Mouse (Mus musculus) intestine, embryonic 14.5 days (tissue): Measurements from ENCODE around the gene Csta1. TPM values are rescaled to one million over a fixed set of nuclear protein-coding genes. Genes with fewer than 3 reads are reported as not detected.
"Not testable (repeated sequence)": the region's sequence is repeated elsewhere in the genome, so short reads cannot be mapped to it uniquely, and the experiment has no call there.

Experiments used
- ATAC-seq: fragments of 200-750 bp; cut with Nextera tagmentation; replicated peaks from 2 replicates; pipeline ENCODE4 v1.8.0; 2017; ENCODE audit warnings: low read depth, moderate number of reproducible peaks, moderate TSS enrichment, moderate library complexity; ENCODE audit not compliant: low FRiP score, low TSS enrichment
- DNase-seq: peaks from one replicate; pipeline ENCODE4 v3.0.0-alpha.2; 2018; ENCODE audit warnings: low spot score
- H3K27ac ChIP-seq: fragments of 300-500 bp; sonication (generic); 2 replicates; pipeline ENCODE4 v1.5.1; 2014; ENCODE audit warnings: low read depth, mild to moderate bottlenecking, control low read depth
- H3K27me3 ChIP-seq: fragments of 300-500 bp; sonication (generic); replicated peaks from 2 replicates; pipeline ENCODE4 v1.6.1; 2014; ENCODE audit warnings: low read length, control low read depth; ENCODE audit not compliant: control insufficient read depth, insufficient read depth
- H3K36me3 ChIP-seq: fragments of 300-500 bp; sonication (generic); 2 replicates; pipeline ENCODE4 v1.6.1; 2014; ENCODE audit warnings: low read length, control low read depth; ENCODE audit not compliant: control insufficient read depth, insufficient read depth
- H3K4me1 ChIP-seq: fragments of 300-500 bp; sonication (generic); replicated peaks from 2 replicates; pipeline ENCODE4 v1.6.1; 2014; ENCODE audit warnings: low read length, control low read depth, mixed read lengths; ENCODE audit not compliant: control insufficient read depth, insufficient read depth
- H3K4me2 ChIP-seq: fragments of 300-500 bp; sonication (generic); 2 replicates; pipeline ENCODE4 v1.6.1; 2014; ENCODE audit warnings: low read length
- H3K4me3 ChIP-seq: fragments of 300-500 bp; sonication (generic); 2 replicates; pipeline ENCODE4 v1.5.1; 2014; ENCODE audit warnings: low read depth, low read length, control low read depth, mixed read lengths
- H3K9ac ChIP-seq: fragments of 300-500 bp; sonication (generic); 2 replicates; pipeline ENCODE4 v1.6.1; 2014; ENCODE audit warnings: mild to moderate bottlenecking, low read length
- H3K9me3 ChIP-seq: fragments of 300-500 bp; sonication (generic); 2 replicates; pipeline ENCODE4 v1.6.1; 2016; ENCODE audit warnings: low read length, control low read depth; ENCODE audit not compliant: control insufficient read depth
- WGBS: fragments of 180-500 bp; shearing (Covaris S2); extraction: QIAGEN DNeasy Blood & Tissue Kit; methylation state at CpG from one replicate; pipeline ENCODE4 v1.1.7; 2014; 5-methylcytosine and 5-hydroxymethylcytosine counted together
- polyA plus RNA-seq: library from polyadenylated mRNA; unstranded; fragments of >200 nt; fragmentation: Nextera tagmentation; extraction: Ambion mirVana; gene quantifications from 2 replicates; pipeline ENCODE4 v1.2.1, GENCODE M21; 2014

Csta1 gene
- 0.05 TPM in 1 of 2 replicates, not detected in the other for polyA plus RNA-seq

DNA sequence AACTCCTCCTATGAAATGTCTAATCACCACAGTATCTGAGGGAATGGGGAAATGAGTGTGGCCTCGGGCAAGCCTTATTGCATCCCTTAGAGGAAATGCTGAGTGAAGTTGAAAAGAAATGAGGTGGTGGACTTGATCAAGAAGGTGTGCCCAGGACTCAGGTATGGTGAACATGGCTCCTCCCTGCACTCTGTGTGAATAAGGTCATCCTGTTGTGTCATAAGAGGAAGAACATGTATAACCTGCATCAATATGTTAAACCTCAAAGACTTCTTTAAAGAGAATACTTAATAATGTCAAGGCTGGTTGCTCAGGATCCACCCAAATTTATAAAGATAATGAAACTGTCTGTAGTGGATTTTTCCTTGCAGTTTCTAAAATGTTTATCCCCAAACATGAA, at the start of gene Csta1:
Csta1 (minus strand) TSS at position 101 of the 400 bp plus-strand sequence.
- Histone ChIP-seq H3K4me2 (no peak within 1 kb of the TSS), H3K4me3 (no peak within 1 kb of the TSS), H3K27me3 (no peaks in the 10 kb centered on the region), H3K4me1 (no peaks in the 10 kb centered on the region), H3K27ac (no peak within 1 kb of the TSS), H3K9ac (no peak within 1 kb of the TSS), H3K36me3 (no peaks in the 10 kb centered on the region), H3K9me3 (no peaks in the 10 kb centered on the region)
- no peak for DNase-seq
- ATAC-seq = no peak
- WGBS = 63% methylated on average over 1 of the region's 1 CpGs

DNA sequence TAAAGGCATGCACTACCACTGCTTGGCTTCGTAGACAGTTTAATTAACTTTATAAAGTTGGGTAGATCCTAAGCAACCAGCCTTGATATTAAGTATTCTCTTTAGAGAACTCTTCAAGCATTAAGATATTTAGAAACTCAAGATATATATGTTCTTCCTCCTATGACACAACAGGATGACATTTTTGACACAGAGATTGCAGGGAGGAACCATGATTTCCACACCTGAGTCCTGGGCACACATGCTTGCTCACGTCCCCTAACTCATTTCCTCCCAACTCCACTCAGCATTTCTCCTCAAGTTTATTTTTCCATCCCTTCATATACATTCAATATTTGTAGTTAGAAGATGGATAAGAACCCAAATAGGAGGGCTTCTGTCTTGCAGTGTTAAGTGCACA, 48.9 kb upstream of the Csta1 start:
- ATAC-seq = no peak

DNA sequence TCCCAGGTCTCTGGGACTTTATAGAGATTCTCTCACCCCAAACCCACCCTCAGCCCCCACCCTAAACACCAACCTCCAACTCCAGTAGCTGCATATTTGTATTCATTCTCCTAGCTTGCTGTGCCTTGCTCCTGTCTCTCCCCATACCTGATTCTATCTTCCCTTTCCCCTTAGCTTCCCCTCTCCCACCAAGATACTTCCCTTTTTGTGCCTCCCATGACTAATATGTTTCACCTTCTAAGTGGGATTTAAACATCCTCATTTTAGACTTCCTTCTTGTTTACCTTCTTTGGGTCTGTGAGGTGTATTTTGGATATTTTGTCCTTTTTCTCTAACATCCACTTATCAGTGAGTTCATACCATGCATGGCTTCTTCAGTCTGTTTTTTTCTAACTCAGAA, 45.1 kb upstream of the Csta1 start:
- DNase-seq = no peak
- ATAC-seq = no peak
- H3K4me1 ChIP-seq = no peaks in the 10 kb centered on the region
- no peaks in the 10 kb centered on the region for H3K27me3 ChIP-seq
- H3K27ac ChIP-seq = no peak overlapping the region
- H3K4me3 ChIP-seq = no peak overlapping the region
- no peaks in the 10 kb centered on the region for H3K36me3 ChIP-seq
- no peak overlapping the region for H3K9ac ChIP-seq
- H3K4me2 ChIP-seq = no peak overlapping the region
- H3K9me3 ChIP-seq = no peaks in the 10 kb centered on the region

More for the DNA sequence above, 48.9 kb upstream of the Csta1 start:
- Histone ChIP-seq H3K27me3 (no peaks in the 10 kb centered on the region), H3K9ac (no peak overlapping the region), H3K4me1 (no peaks in the 10 kb centered on the region), H3K4me3 (no peak overlapping the region), H3K36me3 (no peaks in the 10 kb centered on the region), H3K27ac (no peak overlapping the region), H3K9me3 (no peaks in the 10 kb centered on the region), H3K4me2 (no peak overlapping the region)
- 84% methylated on average over 2 of the region's 2 CpGs for WGBS
- DNase-seq = no peak

DNA sequence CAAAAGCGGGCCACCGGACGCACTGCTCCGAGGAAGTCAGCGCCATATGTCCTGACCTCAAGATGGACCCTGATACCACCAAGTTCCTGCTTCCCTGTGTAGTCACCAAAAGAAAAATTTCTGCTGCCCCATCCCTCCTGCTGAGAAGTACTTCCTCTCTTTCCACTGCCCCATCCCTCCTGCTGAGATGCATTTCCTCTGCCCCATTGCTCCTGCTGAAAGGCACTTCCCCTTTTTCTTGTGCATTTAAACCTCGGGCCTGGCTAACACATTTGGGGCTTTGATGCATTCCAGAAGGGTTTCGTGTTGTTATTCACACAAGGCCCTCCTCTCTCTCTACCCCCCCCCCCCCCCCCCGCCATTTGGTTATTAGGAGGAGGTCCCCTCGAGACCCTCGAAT, 36.8 kb upstream of the Csta1 start:
- not testable (repeated sequence) for H3K4me3 ChIP-seq, H3K4me1 ChIP-seq, H3K27me3 ChIP-seq, DNase-seq, ATAC-seq, H3K27ac ChIP-seq, H3K4me2 ChIP-seq, H3K9me3 ChIP-seq, H3K36me3 ChIP-seq, H3K9ac ChIP-seq
- WGBS = 91% methylated on average over 10 of the region's 10 CpGs

DNA sequence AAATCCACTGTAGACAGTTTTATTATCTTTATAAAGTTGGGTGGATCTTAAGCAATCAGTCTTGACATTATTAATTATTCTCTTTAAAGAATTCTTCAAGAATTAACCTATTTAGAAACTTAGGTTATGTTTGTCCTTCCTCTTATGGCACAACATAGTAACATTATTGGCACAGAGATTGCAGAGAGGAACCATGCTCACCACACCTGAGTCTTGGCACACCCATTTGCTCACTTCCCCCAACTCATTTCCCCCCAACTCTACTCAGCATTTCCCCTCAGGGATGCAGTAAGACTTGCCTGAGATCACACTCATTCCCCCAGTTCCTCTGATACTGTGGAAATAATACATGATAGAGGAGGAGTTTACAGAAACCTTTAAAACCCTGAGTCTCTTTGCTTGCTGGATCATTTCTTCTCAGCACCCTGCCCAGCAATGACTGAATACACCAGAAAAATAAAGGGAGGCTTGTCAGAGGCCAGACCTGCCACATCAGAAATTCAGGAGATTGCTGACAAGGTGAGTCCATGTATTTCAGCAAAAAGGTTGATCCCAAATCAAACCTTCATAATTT, 25.4 kb upstream of the Csta1 start, which contains the start of gene Stfa2l1:
Stfa2l1 (plus strand) TSS at position 410 of the 574 bp plus-strand sequence.
- DNase-seq (no peak), ATAC-seq (no peak)
- no peak within 1 kb of the TSS for H3K27ac ChIP-seq
- H3K9ac ChIP-seq = no peak within 1 kb of the TSS
- H3K4me2 ChIP-seq = no peak within 1 kb of the TSS
- no peak within 1 kb of the TSS for H3K4me3 ChIP-seq
- H3K4me1 ChIP-seq = no peaks in the 10 kb centered on the region
- H3K27me3 ChIP-seq = no peaks in the 10 kb centered on the region
- no peaks in the 10 kb centered on the region for H3K36me3 ChIP-seq
- H3K9me3 ChIP-seq = no peaks in the 10 kb centered on the region

DNA sequence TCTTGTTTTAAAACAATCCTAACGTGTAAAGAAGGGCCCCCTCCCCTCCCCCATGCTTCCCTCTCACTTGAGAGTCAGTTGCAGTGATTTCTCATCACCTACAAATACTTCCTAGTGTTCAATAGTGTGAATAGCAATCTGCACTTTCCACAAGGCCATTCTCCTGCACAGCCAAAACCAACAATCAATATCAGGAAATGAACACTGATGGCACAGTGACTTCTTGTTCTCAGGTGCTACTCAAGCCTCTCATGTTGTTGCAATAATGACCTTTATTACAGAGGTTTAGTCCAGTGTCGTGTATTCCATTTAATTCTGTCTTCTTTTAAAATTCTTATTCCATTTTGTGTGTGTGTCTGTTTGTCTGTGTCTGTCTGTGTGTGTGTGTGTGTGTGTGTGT, 7.2 kb upstream of the Csta1 start:
- no peaks in the 10 kb centered on the region for H3K9me3 ChIP-seq
- no peaks in the 10 kb centered on the region for H3K36me3 ChIP-seq
- DNase-seq = no peak
- no peak for ATAC-seq
- no peak overlapping the region for H3K4me3 ChIP-seq
- H3K4me2 ChIP-seq = no peak overlapping the region
- H3K4me1 ChIP-seq = no peaks in the 10 kb centered on the region
- no peaks in the 10 kb centered on the region for H3K27me3 ChIP-seq
- no peak overlapping the region for H3K9ac ChIP-seq
- H3K27ac ChIP-seq = no peak overlapping the region
- 63% methylated on average over 2 of the region's 2 CpGs for WGBS

DNA sequence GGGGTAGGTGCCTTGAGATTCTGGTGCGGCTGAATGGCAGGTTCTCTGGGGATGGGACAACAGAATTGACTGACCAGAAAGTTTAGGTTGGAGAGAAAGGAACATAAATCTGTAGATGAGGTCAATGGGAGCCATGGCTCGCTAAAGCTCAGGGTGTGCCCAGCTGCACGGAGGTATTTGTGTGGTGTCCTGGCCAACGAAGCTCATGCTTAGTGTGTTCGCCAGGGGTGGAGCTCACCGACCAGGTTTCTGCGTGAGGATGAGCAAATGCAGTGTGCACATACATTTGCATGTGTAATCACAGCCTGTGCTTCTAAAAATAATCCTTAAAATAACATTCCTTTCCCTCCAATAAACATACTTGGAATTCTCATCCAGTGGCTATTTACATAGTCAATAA, 2.9 kb downstream of the Csta1 start:
- Histone ChIP-seq H3K9me3 (no peaks in the 10 kb centered on the region), H3K4me3 (no peak overlapping the region), H3K9ac (no peak overlapping the region), H3K27ac (no peak overlapping the region), H3K4me1 (no peaks in the 10 kb centered on the region), H3K4me2 (no peak overlapping the region), H3K27me3 (no peaks in the 10 kb centered on the region), H3K36me3 (no peaks in the 10 kb centered on the region)
- DNase-seq (no peak), ATAC-seq (no peak)
- WGBS = 81% methylated on average over 7 of the region's 7 CpGs

DNA sequence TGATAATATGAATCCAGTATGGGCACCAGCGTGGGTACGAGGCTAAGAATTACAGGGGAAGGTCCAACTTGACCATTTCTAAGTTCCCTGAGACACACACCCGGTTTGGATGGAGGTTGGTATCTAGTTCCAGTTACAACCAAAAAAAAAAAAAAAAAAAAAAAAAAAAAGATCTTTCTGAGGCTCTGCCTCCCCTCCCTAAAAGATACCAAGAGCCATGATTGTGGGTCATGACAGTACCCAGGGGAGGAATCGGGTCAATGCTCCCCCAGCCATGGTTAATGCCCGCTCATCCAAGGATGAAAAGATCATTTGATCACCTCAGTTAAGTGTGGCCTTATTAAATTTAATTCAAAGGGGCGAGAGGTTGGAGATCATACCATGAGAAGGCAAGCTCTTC, 15.3 kb downstream of the Csta1 start:
- H3K4me1 ChIP-seq, H3K9ac ChIP-seq, H3K4me3 ChIP-seq, H3K4me2 ChIP-seq, H3K27me3 ChIP-seq, ATAC-seq, H3K27ac ChIP-seq, DNase-seq, H3K36me3 ChIP-seq, H3K9me3 ChIP-seq: not testable (repeated sequence)
- 92% methylated on average over 6 of the region's 6 CpGs for WGBS

DNA sequence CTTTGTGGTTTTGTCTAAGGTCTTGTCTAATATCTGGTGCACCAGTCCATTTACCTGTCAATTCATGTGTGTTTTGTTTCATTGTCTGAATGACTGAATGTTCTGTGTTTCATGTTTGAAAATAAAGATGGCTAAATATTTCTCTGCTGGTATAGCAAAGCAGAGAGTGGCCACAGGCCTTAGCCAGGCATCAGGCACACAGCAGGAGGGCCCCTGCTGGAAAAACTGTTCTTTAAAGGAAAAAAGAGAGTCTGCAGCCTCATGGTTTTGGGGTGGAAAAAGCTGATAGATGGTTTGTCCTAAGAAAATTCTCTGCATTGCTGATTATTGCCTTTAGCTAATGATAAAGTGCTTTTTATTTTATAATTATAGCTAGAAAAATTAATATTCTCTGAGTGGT, 19.6 kb downstream of the Csta1 start:
- ATAC-seq, H3K27ac ChIP-seq, H3K9me3 ChIP-seq, H3K27me3 ChIP-seq, H3K4me1 ChIP-seq, H3K9ac ChIP-seq, H3K4me2 ChIP-seq, DNase-seq, H3K4me3 ChIP-seq, H3K36me3 ChIP-seq: not testable (repeated sequence)
